Mouse (Mus musculus) CD8-positive naive resting alpha-beta T cell, adult 57 days (primary cell): Measurements from ENCODE around the gene Mrgpre. TPM values are rescaled to one million over a fixed set of nuclear protein-coding genes. Genes with fewer than 3 reads are reported as not detected.

Source experiments
- total RNA-seq: library from RNA; stranded (reverse); gene quantifications from one replicate; pipeline ENCODE4 v1.2.4, GENCODE M21; 2023

Gene Mrgpre
- 1.0 TPM for total RNA-seq

GRCm38 (mm10) chr7:143783996-143784829 is at the start of gene Mrgpre:
Gene Mrgpre (minus strand): TSS chr7:143784500.

DNA sequence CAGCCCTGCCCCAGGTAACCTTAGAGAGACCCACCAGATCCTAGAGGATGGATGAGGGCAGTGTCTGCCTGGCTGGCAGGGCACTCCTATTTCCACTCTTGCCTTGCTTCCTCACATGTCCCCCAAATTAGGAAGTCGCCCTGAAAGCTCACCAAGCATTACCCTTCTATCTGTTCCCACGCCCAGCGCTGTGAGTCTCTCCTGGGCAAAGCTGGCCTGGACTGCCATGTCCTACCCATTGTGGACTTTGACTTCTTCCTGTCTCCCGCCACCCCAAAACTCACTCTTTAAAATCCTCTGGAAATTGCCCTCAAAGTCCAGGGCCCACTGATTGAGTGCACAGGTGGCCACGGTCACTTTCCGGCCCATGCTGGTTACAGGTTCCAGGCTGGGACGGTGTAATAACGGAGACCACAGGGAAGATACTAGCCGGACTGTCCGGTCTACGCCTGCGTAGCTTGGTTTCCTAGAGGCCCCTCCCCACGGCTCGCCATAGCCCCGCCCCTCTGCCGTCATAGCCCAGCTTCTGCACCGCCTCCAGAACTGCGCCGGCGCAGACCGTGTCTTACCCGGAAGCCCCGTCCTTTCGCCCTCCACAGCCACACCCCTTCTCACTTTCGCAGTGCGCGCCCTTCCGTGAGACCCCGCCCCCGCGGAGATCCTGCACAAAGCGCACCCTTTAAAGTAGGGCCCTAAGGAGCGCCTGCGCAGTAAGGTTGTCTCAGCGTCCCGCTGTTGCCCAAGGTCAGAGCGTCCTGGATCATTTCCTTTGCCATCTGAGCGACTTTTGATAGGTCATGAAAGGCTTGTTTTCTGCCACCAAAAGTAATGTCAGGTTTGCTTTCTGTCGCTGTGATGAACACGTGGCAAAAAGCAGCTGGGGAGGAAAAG is 38.3 kb upstream of the Mrgpre start, which contains the start of the genes Nadsyn1 and Dhcr7:
Gene Nadsyn1, minus strand, starts transcription at position 475 of the 891 bp plus-strand sequence.
Gene Dhcr7, plus strand, starts transcription at position 771 of the 891 bp plus-strand sequence.

DNA sequence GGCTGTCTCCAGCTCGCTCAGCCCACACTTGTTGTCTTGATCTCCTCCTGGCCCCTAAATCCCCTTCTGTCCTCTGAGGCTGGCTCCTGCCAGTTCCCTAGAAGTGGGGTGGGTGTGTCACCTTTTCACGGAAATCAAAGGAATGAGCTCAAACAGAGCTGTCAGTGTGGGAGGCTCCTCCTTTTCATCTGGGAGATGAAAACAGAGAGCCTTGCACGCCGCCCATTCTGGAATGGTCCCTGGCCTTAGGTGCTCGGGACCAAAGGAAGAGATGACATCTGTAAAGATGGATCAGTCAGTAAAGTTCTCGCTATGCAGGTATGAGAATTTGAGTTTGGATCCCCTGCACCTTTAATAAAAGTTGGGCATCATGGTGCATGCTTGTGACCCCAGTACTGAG is 17.4 kb downstream of the Mrgpre start, which contains the start of gene Mrgprg:
Gene Mrgprg, minus strand, starts transcription at position 101 of the 400 bp plus-strand sequence.

GRCm38 (mm10) chr7:143756125-143757026 is 27.9 kb downstream of the Mrgpre start, which contains the start of gene Osbpl5:
Gene Osbpl5 (minus strand): TSS chr7:143756985.

Other genes starting within 250 kb of the Mrgpre start
- gene Nap1l4, start 235.4 kb downstream of the Mrgpre start, total RNA-seq: 209 TPM
- gene Cars, start 184.4 kb downstream of the Mrgpre start, total RNA-seq: 58.8 TPM
- 43.1 TPM for gene Tnfrsf26, start 155.8 kb downstream of the Mrgpre start, total RNA-seq
- 23.6 TPM for gene Tnfrsf22, start 134.8 kb downstream of the Mrgpre start, total RNA-seq
- 2.3 TPM for gene Tnfrsf23, start 98.6 kb downstream of the Mrgpre start, total RNA-seq
- gene Osbpl5, start 27.5 kb downstream of the Mrgpre start, total RNA-seq: 36.6 TPM
- not detected for gene Mrgprg, start 17.5 kb downstream of the Mrgpre start, total RNA-seq
- gene Nadsyn1, start 38.3 kb upstream of the Mrgpre start, total RNA-seq: 13.2 TPM
- 20.1 TPM for gene Dhcr7, start 38.6 kb upstream of the Mrgpre start, total RNA-seq
- not detected for gene Gm498, start 82.3 kb upstream of the Mrgpre start, total RNA-seq
- not detected for gene Shank2, start 217.4 kb upstream of the Mrgpre start, total RNA-seq